Mouse (Mus musculus): ENCODE measurements around the gene Pan2. TPM values are rescaled to one million over a fixed set of nuclear protein-coding genes. Genes with fewer than 3 reads are reported as not detected.

The Pan2 gene
- polyA plus RNA-seq, 1 experiment from 2014 or later: 42.5 TPM

Other genes with a start within 250 kb of the Pan2 start
- 544 and 661 TPM in 2 replicates for gene Ptges3, start 244.4 kb upstream of the Pan2 start, polyA plus RNA-seq (2016; fragmentation: Nextera tagmentation; extraction: Ambion mirVana)
- 2,236 and 2,265 TPM in 2 replicates for gene Atp5b, start 220.1 kb upstream of the Pan2 start, polyA plus RNA-seq (2016; fragmentation: Nextera tagmentation; extraction: Ambion mirVana)
- gene Baz2a, start 211.8 kb upstream of the Pan2 start, polyA plus RNA-seq (2016; fragmentation: Nextera tagmentation; extraction: Ambion mirVana): 16.2 and 17.0 TPM in 2 replicates
- 25.7 and 28.6 TPM in 2 replicates for gene Rbms2, start 123.0 kb upstream of the Pan2 start, polyA plus RNA-seq (2016; fragmentation: Nextera tagmentation; extraction: Ambion mirVana)
- gene Gls2, start 108.9 kb upstream of the Pan2 start, polyA plus RNA-seq (2016; fragmentation: Nextera tagmentation; extraction: Ambion mirVana): 0.57 and 0.93 TPM in 2 replicates
- gene Spryd4, start 91.5 kb upstream of the Pan2 start, polyA plus RNA-seq (2016; fragmentation: Nextera tagmentation; extraction: Ambion mirVana): 27.3 and 27.5 TPM in 2 replicates
- gene Mip, start 77.5 kb upstream of the Pan2 start, polyA plus RNA-seq (2016; fragmentation: Nextera tagmentation; extraction: Ambion mirVana): 0.22 and 0.24 TPM in 2 replicates
- 65.9 and 89.7 TPM in 2 replicates for gene Timeless, start 71.3 kb upstream of the Pan2 start, polyA plus RNA-seq (2016; fragmentation: Nextera tagmentation; extraction: Ambion mirVana)
- gene Apon, start 49.2 kb upstream of the Pan2 start, polyA plus RNA-seq (2016; fragmentation: Nextera tagmentation; extraction: Ambion mirVana): 0.54 and 0.56 TPM in 2 replicates
- not detected in 2 replicates for gene Apof, start 34.7 kb upstream of the Pan2 start, polyA plus RNA-seq (2016; fragmentation: Nextera tagmentation; extraction: Ambion mirVana)
- gene Stat2, start 32.8 kb upstream of the Pan2 start, polyA plus RNA-seq (2016; fragmentation: Nextera tagmentation; extraction: Ambion mirVana): 14.6 and 19.3 TPM in 2 replicates
- gene Il23a, start 4.6 kb upstream of the Pan2 start, polyA plus RNA-seq (2016; fragmentation: Nextera tagmentation; extraction: Ambion mirVana): not detected in 2 replicates
- gene Cnpy2, start 19.1 kb downstream of the Pan2 start, polyA plus RNA-seq (2016; fragmentation: Nextera tagmentation; extraction: Ambion mirVana): 252 and 259 TPM in 2 replicates
- gene Cs, start 34.4 kb downstream of the Pan2 start, polyA plus RNA-seq (2016; fragmentation: Nextera tagmentation; extraction: Ambion mirVana): 231 and 232 TPM in 2 replicates
- gene Coq10a, start 65.7 kb downstream of the Pan2 start, polyA plus RNA-seq (2016; fragmentation: Nextera tagmentation; extraction: Ambion mirVana): 14.5 and 21.6 TPM in 2 replicates
- 9.6 and 10.3 TPM in 2 replicates for gene Ankrd52, start 73.8 kb downstream of the Pan2 start, polyA plus RNA-seq (2016; fragmentation: Nextera tagmentation; extraction: Ambion mirVana)
- gene Slc39a5, start 97.9 kb downstream of the Pan2 start, polyA plus RNA-seq (2016; fragmentation: Nextera tagmentation; extraction: Ambion mirVana): 0.55 TPM in 1 of 2 replicates, not detected in the other
- gene Nabp2, start 108.2 kb downstream of the Pan2 start, polyA plus RNA-seq (2016; fragmentation: Nextera tagmentation; extraction: Ambion mirVana): 144 and 147 TPM in 2 replicates
- gene Rnf41, start 108.3 kb downstream of the Pan2 start, polyA plus RNA-seq (2016; fragmentation: Nextera tagmentation; extraction: Ambion mirVana): 46.7 and 48.0 TPM in 2 replicates
- 72.2 and 106 TPM in 2 replicates for gene Smarcc2, start 155.9 kb downstream of the Pan2 start, polyA plus RNA-seq (2016; fragmentation: Nextera tagmentation; extraction: Ambion mirVana)
- 866 and 958 TPM in 2 replicates for gene Myl6, start 190.8 kb downstream of the Pan2 start, polyA plus RNA-seq (2016; fragmentation: Nextera tagmentation; extraction: Ambion mirVana)
- gene Myl6b, start 195.3 kb downstream of the Pan2 start, polyA plus RNA-seq (2016; fragmentation: Nextera tagmentation; extraction: Ambion mirVana): 2.8 TPM in 2 replicates
- 20.2 and 22.0 TPM in 2 replicates for gene Esyt1, start 222.5 kb downstream of the Pan2 start, polyA plus RNA-seq (2016; fragmentation: Nextera tagmentation; extraction: Ambion mirVana)
- 16.9 and 19.9 TPM in 2 replicates for gene Zc3h10, start 244.4 kb downstream of the Pan2 start, polyA plus RNA-seq (2016; fragmentation: Nextera tagmentation; extraction: Ambion mirVana)
- gene Rpl41, start 246.0 kb downstream of the Pan2 start, polyA plus RNA-seq (2016; fragmentation: Nextera tagmentation; extraction: Ambion mirVana): 2,868 and 3,332 TPM in 2 replicates